Mouse (Mus musculus): ENCODE results near the gene Rce1. TPM values are rescaled to one million over a fixed set of nuclear protein-coding genes. Genes with fewer than 3 reads are reported as not detected.
A peak's percentile ranks its signal among the peaks of the same experiment; 100 is the strongest.

The Rce1 gene
- total and polyA plus RNA-seq, 3 experiments: 32.9 to 52.1 (median 45.3) TPM

DNA sequence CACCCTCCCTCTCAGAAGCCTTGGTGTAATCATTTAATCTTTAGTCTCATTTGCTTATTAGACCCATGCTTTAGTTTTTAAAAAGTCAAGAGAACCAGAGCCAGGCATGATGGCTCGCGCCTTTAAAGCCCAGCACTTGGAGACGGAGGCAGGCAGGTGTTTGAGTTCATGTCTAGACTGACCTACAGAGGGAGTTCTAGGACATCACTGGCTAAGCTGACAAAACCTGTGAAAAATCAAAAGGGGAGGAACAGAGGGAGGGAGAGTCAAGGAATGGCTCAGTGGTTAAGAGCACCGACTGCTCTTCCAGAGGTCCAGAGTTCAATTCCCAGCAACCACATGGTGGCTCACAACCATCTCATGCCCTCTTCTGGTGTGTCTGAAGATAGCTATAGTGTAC, 10.5 kb upstream of the Rce1 start:
- Histone ChIP-seq H3K27ac (ENCODE audit: insufficient read depth, low read depth) (no peak overlapping the region), H3K79me2 (replicated peaks; ENCODE audit: control insufficient read depth, extremely low read depth, insufficient read depth, poor library complexity, severe bottlenecking) (no peaks in the 10 kb centered on the region), H3K27me3 (replicated peaks) (peaks cover 7% of the 10 kb centered on the region), H3K4me2 (ENCODE audit: insufficient read depth, low read depth, poor library complexity, severe bottlenecking) (no peak overlapping the region), H3K4me1 (ENCODE audit: control insufficient read depth in 1 of 2, insufficient read depth in 2 of 2) (no peaks in the 10 kb centered on the region), H3K9ac (ENCODE audit: insufficient read depth, low read depth) (no peak overlapping the region), H3K9me3 (replicated peaks; ENCODE audit: low read length) (no peaks in the 10 kb centered on the region), H3K36me3 (replicated peaks in 1 of 2; ENCODE audit: control insufficient read depth in 1 of 2, insufficient read depth in 1 of 2, low read length in 1 of 2) (no peaks in the 10 kb centered on the region), H3K4me3 (replicated peaks in 1 of 3; ENCODE audit: low read depth in 2 of 3, low read length in 2 of 3, poor library complexity in 1 of 3) (no peak overlapping the region)
- TF ChIP-seq BHLHE40 (IDR thresholded peaks at IDR 0.05; ENCODE audit: low read depth, low read length) (no peak), E2F4 (IDR thresholded peaks at IDR 0.05; ENCODE audit: insufficient replicate concordance, low read depth, low read length) (no peak), MAFK (IDR thresholded peaks at IDR 0.05; ENCODE audit: insufficient replicate concordance, low read length) (no peak), ZKSCAN1 (IDR thresholded peaks at IDR 0.05; ENCODE audit: borderline replicate concordance, low read depth, low read length) (no peak), ETS1 (conservative IDR thresholded peaks at IDR 0.05; ENCODE audit: low read depth, low read length) (no peak), RAD21 (IDR thresholded peaks at IDR 0.05; ENCODE audit: low read depth, low read length) (peak; percentile 8), CTCF (conservative IDR thresholded peaks at IDR 0.05 in 1 of 2, IDR thresholded peaks at IDR 0.05 in 1 of 2; ENCODE audit: low read depth in 2 of 2, low read length in 2 of 2) (peak in 1 of 2 experiments; percentile 26; a peak in 2 of 4 replicates)
- dilution Hi-C loops (cut with MboI; ENCODE audit: extremely low pct_ligation_motif_present, extremely low pct_unique_long_range_greater_than_20kb, low sequenced_read_pairs) (no loop called here), in situ Hi-C loops (cut with MboI; ENCODE audit: low pct_ligation_motif_present, low pct_unique_long_range_greater_than_20kb, low sequenced_read_pairs) (loop anchor here (25.0 kb wide), 2 partner anchors 226 to 351 kb away; partner anchors contain the start of genes Ctsf and Npas4)
- DNase-seq (ENCODE audit: extremely low read depth): no peak

DNA sequence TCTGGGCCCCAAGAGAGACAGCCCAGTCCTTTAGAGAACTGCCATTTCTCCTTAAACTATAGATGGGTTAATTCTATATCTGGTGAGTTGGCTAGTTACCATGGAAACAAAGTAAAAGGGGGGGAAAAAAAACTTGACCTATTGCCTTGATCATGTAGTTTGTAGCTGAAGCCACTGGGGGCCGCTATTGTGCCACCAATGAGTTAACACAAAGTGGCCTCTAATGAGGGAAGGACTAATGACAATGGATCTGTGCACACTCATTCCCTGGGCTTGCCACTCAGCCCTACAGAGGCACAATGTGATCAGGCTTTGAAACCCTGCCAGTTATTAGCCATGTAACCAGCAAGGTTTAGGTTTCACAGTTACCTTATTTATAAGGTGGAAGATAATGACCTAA, 3.4 kb upstream of the Rce1 start:
- peaks cover 10 to 37% of the 10 kb centered on the region in 2 experiments; a peak in 3 of 4 replicates for H3K4me1 ChIP-seq (ENCODE audit: control insufficient read depth in 1 of 2, insufficient read depth in 2 of 2)
- H3K9ac ChIP-seq (ENCODE audit: insufficient read depth, low read depth): no peak overlapping the region
- no peak for TF ChIP-seq BHLHE40 (IDR thresholded peaks at IDR 0.05; ENCODE audit: low read depth, low read length)
- no peak for TF ChIP-seq TBP (conservative IDR thresholded peaks at IDR 0.05; ENCODE audit: low read depth, low read length)
- TF ChIP-seq ZMIZ1 (IDR thresholded peaks at IDR 0.05; ENCODE audit: low read depth, low read length): no peak
- peak; percentile 87 to 92 for TF ChIP-seq CTCF (conservative IDR thresholded peaks at IDR 0.05 in 1 of 2, IDR thresholded peaks at IDR 0.05 in 1 of 2; ENCODE audit: low read depth in 2 of 2, low read length in 2 of 2)
- no peak for TF ChIP-seq E2F4 (IDR thresholded peaks at IDR 0.05; ENCODE audit: insufficient replicate concordance, low read depth, low read length)
- no peak for TF ChIP-seq KAT2A (IDR thresholded peaks at IDR 0.05; ENCODE audit: insufficient replicate concordance, low read length)
- no peak for TF ChIP-seq UBTF (IDR thresholded peaks at IDR 0.05; ENCODE audit: low read depth, low read length)
- TF ChIP-seq ZC3H11A (IDR thresholded peaks at IDR 0.05; ENCODE audit: low read depth, low read length): no peak
- peak; percentile 84 for TF ChIP-seq ZNF384 (IDR thresholded peaks at IDR 0.05; ENCODE audit: low read depth, low read length)
- TF ChIP-seq CHD2 (IDR thresholded peaks at IDR 0.05; ENCODE audit: low read length): no peak
- no peak for TF ChIP-seq IRF4 (IDR thresholded peaks at IDR 0.05; ENCODE audit: low read depth, low read length)
- TF ChIP-seq SMC3 (IDR thresholded peaks at IDR 0.05; ENCODE audit: low read depth, low read length): peak; percentile 75
- no peak for TF ChIP-seq CHD1 (IDR thresholded peaks at IDR 0.05; ENCODE audit: low read depth, low read length)
- TF ChIP-seq SIN3A (IDR thresholded peaks at IDR 0.05; ENCODE audit: low read length): no peak
- TF ChIP-seq POLR2AphosphoS2 (IDR thresholded peaks at IDR 0.05; ENCODE audit: low read depth, low read length): no peak
- no peak for TF ChIP-seq JUN (IDR thresholded peaks at IDR 0.05; ENCODE audit: insufficient read depth, low read depth, low read length)
- peak; percentile 90 for TF ChIP-seq RAD21 (IDR thresholded peaks at IDR 0.05; ENCODE audit: low read depth, low read length)
- TF ChIP-seq RCOR1 (conservative IDR thresholded peaks at IDR 0.05; ENCODE audit: low read depth, low read length): no peak
- TF ChIP-seq MXI1 (IDR thresholded peaks at IDR 0.05; ENCODE audit: low read depth, low read length): no peak
- TF ChIP-seq MEF2A (IDR thresholded peaks at IDR 0.05; ENCODE audit: borderline replicate concordance, low read depth, low read length): no peak
- no peak for TF ChIP-seq MYC (IDR thresholded peaks at IDR 0.05; ENCODE audit: low read depth, low read length)
- TF ChIP-seq TCF12 (IDR thresholded peaks at IDR 0.05; ENCODE audit: low read depth, low read length): no peak
- no peak for TF ChIP-seq NELFE (IDR thresholded peaks at IDR 0.05; ENCODE audit: low read depth, low read length)
- TF ChIP-seq MAZ (IDR thresholded peaks at IDR 0.05; ENCODE audit: low read depth, low read length): no peak
- peaks cover 2 to 7% of the 10 kb centered on the region in 2 experiments for H3K36me3 ChIP-seq (replicated peaks in 1 of 2; ENCODE audit: control insufficient read depth in 1 of 2, insufficient read depth in 1 of 2, low read length in 1 of 2)
- no peak overlapping the region for H3K4me2 ChIP-seq (ENCODE audit: insufficient read depth, low read depth, poor library complexity, severe bottlenecking)
- H3K27me3 ChIP-seq (replicated peaks): peaks cover under 1% of the 10 kb centered on the region
- H3K79me2 ChIP-seq (replicated peaks; ENCODE audit: control insufficient read depth, extremely low read depth, insufficient read depth, poor library complexity, severe bottlenecking): no peaks in the 10 kb centered on the region; the same call in 1 of the 2 replicates
- H3K9me3 ChIP-seq (replicated peaks; ENCODE audit: low read length): no peaks in the 10 kb centered on the region
- in situ Hi-C loops (cut with MboI; ENCODE audit: low pct_ligation_motif_present, low pct_unique_long_range_greater_than_20kb, low sequenced_read_pairs): loop anchor here (5.0 to 25.0 kb wide), 4 partner anchors 113 to 358 kb away; partner anchors contain the start of genes 2010003K11Rik, Ctsf and Npas4
- no peak overlapping the region for H3K4me3 ChIP-seq (replicated peaks in 1 of 3; ENCODE audit: low read depth in 2 of 3, low read length in 2 of 3, poor library complexity in 1 of 3)
- H3K27ac ChIP-seq (ENCODE audit: insufficient read depth, low read depth): no peak overlapping the region
- peak; percentile 79 for DNase-seq (ENCODE audit: extremely low read depth)
- dilution Hi-C loops (cut with MboI; ENCODE audit: extremely low pct_ligation_motif_present, extremely low pct_unique_long_range_greater_than_20kb, low sequenced_read_pairs): no loop called here
